Mouse (Mus musculus): Measurements from ENCODE around the gene Tbl1x.

DNA sequence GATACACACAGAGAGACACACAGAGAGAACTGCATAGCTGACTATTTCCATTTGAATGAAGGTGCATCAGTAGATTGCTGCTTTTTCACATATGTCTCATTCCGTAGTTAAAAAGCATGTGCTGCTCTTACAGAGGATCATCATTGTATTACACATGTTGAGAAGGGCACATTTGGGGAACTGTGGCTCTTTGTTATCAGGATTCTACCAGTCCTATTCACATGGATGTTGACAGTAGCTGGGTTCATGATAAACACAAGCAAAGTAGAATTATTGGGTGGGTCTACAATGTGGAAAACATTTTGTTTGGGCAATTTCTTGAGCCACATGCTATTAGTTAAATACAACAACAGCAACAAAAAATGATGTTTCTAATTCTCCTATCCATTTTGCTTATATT lies 55.9 kb downstream of the Tbl1x start:
- no peak for TF ChIP-seq CTCF (IDR thresholded peaks at IDR 0.05; ENCODE audit: insufficient read depth, low read length)
- TF ChIP-seq POLR2A (IDR thresholded peaks at IDR 0.05; ENCODE audit: borderline replicate concordance, extremely low read depth, low read depth, low read length), result no peak
